Mouse (Mus musculus) liver, embryonic 12.5 days (tissue): ENCODE data around the gene Olfr1340. TPM values are rescaled to one million over a fixed set of nuclear protein-coding genes. Genes with fewer than 3 reads are reported as not detected.

Experiments
- ATAC-seq: fragments of 200-750 bp; cut with Nextera tagmentation; 2 replicates; pipeline ENCODE4 v1.8.0; 2017; ENCODE audit warnings: moderate number of reproducible peaks, mild to moderate bottlenecking, moderate library complexity
- H3K27ac ChIP-seq: fragments of 300-500 bp; sonication (generic); 2 replicates; pipeline ENCODE4 v1.5.1; 2016; ENCODE audit warnings: mild to moderate bottlenecking
- H3K27me3 ChIP-seq: fragments of 300-500 bp; sonication (generic); replicated peaks from 2 replicates; pipeline ENCODE4 v1.6.1; 2016; ENCODE audit warnings: mild to moderate bottlenecking, moderate library complexity
- H3K36me3 ChIP-seq: fragments of 300-500 bp; sonication (generic); 2 replicates; pipeline ENCODE4 v1.6.1; 2016; ENCODE audit warnings: mild to moderate bottlenecking, moderate library complexity
- H3K4me1 ChIP-seq: fragments of 300-500 bp; sonication (generic); 2 replicates; pipeline ENCODE4 v1.6.1; 2016
- H3K4me2 ChIP-seq: fragments of 300-500 bp; sonication (generic); 2 replicates; pipeline ENCODE4 v1.6.1; 2016; ENCODE audit warnings: mild to moderate bottlenecking, moderate library complexity
- H3K4me3 ChIP-seq: fragments of 300-500 bp; sonication (generic); 2 replicates; pipeline ENCODE4 v1.5.1; 2016; ENCODE audit warnings: mild to moderate bottlenecking, moderate library complexity
- H3K9ac ChIP-seq: fragments of 300-500 bp; sonication (generic); 2 replicates; pipeline ENCODE4 v1.6.1; 2016; ENCODE audit warnings: mild to moderate bottlenecking, moderate library complexity
- H3K9me3 ChIP-seq: fragments of 300-500 bp; sonication (generic); replicated peaks from 2 replicates; pipeline ENCODE4 v1.6.1; 2016; ENCODE audit warnings: mild to moderate bottlenecking, moderate library complexity
- WGBS: fragments of 180-500 bp; shearing (Covaris S2); methylation state at CpG from one replicate; pipeline ENCODE4 v1.1.7; 2016; ENCODE audit not compliant: insufficient replicate concordance; 5-methylcytosine and 5-hydroxymethylcytosine counted together
- polyA plus RNA-seq: library from polyadenylated mRNA; unstranded; fragments of >200 nt; fragmentation: Nextera tagmentation; extraction: Ambion mirVana; gene quantifications from 2 replicates; pipeline ENCODE4 v1.2.1, GENCODE M21; 2016

Olfr1340 gene
- polyA plus RNA-seq, 1 experiment from 2014 or later, result not detected

GRCm38 (mm10) chr4:118758637-118759036, 38.7 kb downstream of the Olfr1340 start, which contains the start of gene Olfr1338:
TSS of gene Olfr1338 (minus strand) at chr4:118758737.
- Histone ChIP-seq H3K9me3 (no peaks in the 10 kb centered on the region), H3K27ac (no peak within 1 kb of the TSS), H3K4me3 (no peak within 1 kb of the TSS), H3K9ac (no peak within 1 kb of the TSS), H3K36me3 (no peaks in the 10 kb centered on the region), H3K4me2 (no peak within 1 kb of the TSS), H3K4me1 (no peaks in the 10 kb centered on the region), H3K27me3 (no peaks in the 10 kb centered on the region)
- no peak for ATAC-seq
- WGBS, result 38% methylated on average over 1 of the region's 1 CpGs

Other genes starting within 250 kb of the Olfr1340 start
- 11.0 and 11.3 TPM in 2 replicates for gene Tie1, start 230.1 kb upstream of the Olfr1340 start, polyA plus RNA-seq
- 4.5 and 4.9 TPM in 2 replicates for gene 2610528J11Rik, start 193.1 kb upstream of the Olfr1340 start, polyA plus RNA-seq
- gene Tmem125, start 176.1 kb upstream of the Olfr1340 start, polyA plus RNA-seq, result 0.23 and 0.54 TPM in 2 replicates
- gene Cfap57, start 99.4 kb upstream of the Olfr1340 start, polyA plus RNA-seq, result 1.3 and 1.5 TPM in 2 replicates
- gene Ebna1bp2, start 99.3 kb upstream of the Olfr1340 start, polyA plus RNA-seq, result 160 and 164 TPM in 2 replicates
- not detected in 2 replicates for gene Olfr62, start 61.2 kb upstream of the Olfr1340 start, polyA plus RNA-seq
- gene Olfr1342, start 27.4 kb upstream of the Olfr1340 start, polyA plus RNA-seq, result not detected in 2 replicates
- not detected in 2 replicates for gene Olfr1341, start 16.6 kb upstream of the Olfr1340 start, polyA plus RNA-seq
- gene Olfr1339, start 12.0 kb downstream of the Olfr1340 start, polyA plus RNA-seq, result not detected in 2 replicates
- not detected in 2 replicates for gene Olfr1338, start 38.6 kb downstream of the Olfr1340 start, polyA plus RNA-seq
- not detected in 2 replicates for gene Olfr1337, start 62.4 kb downstream of the Olfr1340 start, polyA plus RNA-seq
- not detected in 2 replicates for gene Olfr1335, start 89.8 kb downstream of the Olfr1340 start, polyA plus RNA-seq
- gene Olfr1333, start 116.1 kb downstream of the Olfr1340 start, polyA plus RNA-seq, result not detected in 2 replicates
- gene Olfr1331, start 144.5 kb downstream of the Olfr1340 start, polyA plus RNA-seq, result not detected in 2 replicates
- not detected in 2 replicates for gene Olfr1330, start 168.5 kb downstream of the Olfr1340 start, polyA plus RNA-seq
- not detected in 2 replicates for gene Olfr1329, start 197.3 kb downstream of the Olfr1340 start, polyA plus RNA-seq
- not detected in 2 replicates for gene Olfr1328, start 218.5 kb downstream of the Olfr1340 start, polyA plus RNA-seq
- gene Lao1, start 241.4 kb downstream of the Olfr1340 start, polyA plus RNA-seq, result not detected in 2 replicates